Mouse (Mus musculus) ZHBTc4 (cell line): ENCODE results near the gene Pheta1.

Experiments
- DNase-seq: peaks from one replicate; pipeline ENCODE4 v3.0.0-alpha.2; 2011; ENCODE audit warnings: low read depth, low spot score

The Pheta1 gene

DNA sequence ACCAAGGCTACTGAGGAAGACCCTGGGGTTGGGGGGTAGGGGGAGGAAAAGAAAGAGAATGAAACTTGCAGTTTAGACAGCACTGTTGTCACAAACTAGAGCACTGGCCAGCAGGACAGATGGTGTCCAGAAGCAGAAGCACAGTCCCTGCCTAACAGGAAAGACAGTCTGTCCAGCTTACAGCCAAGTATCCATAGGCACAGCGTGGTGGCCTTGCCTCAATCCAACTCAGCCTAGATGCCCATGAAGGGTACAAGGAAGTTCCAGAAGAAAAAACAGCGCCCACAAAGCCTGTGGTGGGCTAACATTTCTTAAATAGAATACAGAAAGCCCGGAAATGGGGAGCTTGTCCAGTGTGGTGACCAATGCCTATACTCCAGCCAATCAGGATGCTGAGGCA lies 23.2 kb upstream of the Pheta1 start:
- DNase-seq = no peak

DNA sequence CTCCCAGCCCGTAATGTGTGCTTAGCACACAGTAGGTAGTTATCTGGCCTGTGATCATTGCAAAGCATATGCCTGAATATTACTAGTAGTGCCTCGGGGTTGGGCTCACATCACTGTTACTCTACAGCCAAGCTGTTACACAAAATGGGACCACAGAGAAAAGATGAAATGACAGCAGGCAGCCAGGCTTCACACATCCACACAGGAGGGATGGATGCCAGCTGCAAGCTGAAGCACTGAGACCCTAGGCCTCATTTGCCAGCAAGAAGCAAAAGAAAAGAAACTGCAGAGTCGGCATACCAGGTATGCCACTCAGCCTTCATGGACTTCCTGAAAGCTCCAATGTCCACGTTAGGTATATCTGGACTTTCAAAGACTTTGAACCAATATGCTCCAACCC lies 20.9 kb upstream of the Pheta1 start:
- DNase-seq = no peak

DNA sequence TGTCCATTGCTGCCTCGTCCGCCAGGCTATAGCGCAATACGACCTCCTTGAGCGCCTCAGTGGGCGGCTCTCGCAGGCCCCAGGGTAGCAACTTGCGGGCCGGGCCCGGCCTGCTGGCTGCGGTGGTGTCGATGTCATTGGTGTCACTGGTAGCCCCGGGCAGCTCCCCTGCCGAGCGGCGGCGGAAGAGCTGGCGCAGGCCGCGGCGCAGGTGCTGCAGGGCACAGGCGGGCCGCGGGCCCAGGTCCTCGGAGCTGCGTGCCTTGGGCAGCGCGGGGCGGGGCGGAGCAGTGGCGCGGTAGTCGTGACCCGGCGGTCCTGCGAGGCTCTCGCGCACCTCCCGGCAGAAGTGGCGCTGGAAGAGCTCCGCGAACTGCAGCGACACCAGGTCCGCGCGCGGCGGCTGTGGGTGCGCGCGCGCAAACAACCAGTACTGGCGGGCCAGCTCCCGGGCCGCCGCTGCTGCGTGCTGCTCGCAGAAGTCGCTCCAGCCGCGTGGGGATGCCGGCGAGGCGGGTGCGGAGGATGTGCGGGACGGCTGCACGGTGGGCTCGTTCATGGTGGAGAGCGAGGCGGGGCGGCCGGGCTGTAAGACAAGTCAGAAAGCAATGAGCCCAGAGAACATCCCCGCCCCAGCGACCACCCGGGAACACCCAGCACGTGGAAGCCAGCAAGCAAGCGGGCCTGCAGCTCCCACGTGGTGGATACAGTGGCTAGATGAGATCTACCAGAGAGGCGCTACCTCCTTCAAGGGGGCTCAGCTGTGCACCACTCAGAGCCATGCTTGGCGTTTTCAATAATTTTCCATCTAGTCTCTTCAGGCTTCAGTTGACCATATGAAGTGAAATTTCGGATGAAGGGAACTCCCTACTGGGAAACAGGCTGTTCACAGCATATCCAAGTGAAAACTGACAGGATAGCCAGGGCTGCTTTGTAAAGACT lies 20.0 kb upstream of the Pheta1 start:
- peak; percentile 80 for DNase-seq

DNA sequence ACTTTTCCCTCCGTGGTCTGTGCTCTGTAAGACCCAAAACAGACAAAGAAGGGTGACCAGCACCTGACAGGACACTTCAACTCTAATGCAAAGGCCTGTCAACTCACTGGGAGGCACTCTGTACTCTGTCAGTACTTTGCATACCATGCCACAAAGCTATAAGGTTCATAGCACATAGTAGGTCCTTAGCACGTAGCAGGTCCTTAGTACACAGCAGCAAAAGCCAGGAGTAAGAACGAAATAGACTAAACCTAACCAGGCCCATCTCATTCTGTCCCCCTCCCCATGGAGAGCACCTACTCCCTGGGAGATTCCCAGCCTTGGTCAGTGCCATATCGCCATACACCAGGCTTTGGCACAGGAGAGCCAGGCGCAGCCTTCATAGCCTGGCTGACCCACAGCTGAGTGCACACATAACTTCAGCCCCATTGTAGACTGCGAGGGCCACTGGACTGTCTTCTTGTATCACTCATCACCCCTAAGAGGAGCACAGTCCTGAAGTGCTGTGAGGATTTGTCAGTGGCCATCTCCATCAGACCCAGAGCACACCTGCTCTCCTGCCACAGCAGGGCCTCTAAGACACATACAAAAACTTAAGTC lies 17.7 kb upstream of the Pheta1 start:
- DNase-seq = no peak

DNA sequence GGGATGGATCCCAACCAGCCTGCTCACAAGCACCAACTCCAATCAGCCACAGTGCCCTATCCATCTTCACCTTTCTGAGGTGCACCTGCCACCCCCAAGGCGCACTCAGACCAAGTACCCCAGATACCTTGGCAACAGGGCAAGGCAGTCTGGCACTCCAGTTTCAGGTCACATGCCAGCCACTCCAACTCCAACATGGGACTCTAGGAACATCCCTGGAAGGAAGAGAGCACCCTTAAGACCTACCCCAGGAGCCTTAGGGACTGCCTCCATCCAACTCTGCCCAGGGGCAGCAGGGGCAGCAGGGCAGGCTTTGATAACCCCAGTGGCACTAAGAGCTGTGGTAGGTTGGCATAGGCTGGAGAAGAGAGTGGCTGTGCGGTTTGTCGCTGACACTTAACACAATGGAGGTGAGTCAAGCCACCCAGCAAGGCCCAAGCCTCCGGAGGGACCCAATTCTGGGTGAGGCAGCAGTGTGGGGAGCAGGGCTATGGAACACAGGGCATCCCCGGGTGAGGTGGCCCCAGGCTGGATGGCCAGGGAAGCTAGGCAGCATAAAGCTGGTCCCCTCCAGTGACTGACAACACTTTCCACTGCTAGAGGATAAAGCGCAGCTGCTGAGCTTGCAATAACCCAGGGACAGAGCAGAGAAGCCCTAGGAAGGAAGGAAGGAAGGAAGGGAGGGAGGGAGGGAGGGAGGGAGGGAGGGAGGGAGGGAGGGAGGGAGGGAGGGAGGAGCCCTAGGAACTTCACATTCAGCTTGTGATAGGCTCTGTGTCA lies 16.2 kb upstream of the Pheta1 start:
- DNase-seq = no peak

DNA sequence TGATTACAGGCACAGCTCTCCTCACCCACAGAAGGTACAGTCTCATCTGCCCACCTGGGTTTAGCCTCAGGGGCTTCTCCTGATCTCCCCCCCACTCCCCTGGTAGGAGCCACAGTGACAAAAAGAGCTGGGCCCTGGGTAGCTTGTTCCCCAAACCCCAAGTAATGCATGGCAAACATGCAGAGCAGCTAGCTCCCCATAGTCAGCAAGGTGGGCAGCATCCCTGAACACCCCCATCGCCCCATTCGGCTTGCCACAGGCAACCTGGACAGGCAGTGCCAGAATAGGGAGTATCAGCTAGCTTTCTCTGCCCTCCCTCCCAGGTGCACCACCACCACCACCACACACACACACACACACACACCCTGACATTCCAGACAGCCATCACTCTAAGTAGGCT lies 15.6 kb upstream of the Pheta1 start:
- DNase-seq = no peak

DNA sequence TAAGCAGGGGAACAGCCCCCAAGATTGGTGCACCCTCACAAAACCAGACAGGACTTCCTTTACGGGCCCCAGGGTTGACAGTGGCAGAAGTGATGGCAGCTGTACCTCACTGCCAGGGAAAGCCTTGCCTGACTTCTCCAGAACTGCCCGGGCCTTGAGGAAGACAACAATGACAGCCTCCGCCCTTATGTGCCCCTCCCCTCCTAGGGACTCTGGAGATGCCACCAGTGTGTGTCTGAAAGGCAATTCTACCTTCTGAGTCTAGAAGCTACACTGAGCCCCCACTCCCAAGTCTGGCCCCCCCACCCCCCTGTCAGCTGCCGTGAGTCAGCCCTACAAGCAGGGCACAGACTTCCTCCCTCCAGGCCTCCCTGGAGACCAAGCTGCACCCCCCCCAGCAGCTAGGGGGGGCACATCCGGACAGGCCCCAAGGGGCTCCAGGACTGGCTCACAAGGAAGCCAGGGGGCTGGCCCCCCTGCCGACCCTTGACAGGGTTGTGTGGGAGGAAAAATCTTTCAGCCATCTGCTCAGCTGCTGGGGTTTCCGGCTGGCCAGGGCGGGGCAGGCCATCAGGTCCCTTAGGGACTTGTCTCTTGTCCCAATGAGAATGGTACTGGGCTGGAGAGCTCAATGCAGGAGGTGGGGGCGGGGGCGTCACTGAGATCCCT lies 15.1 kb upstream of the Pheta1 start:
- no peak for DNase-seq

DNA sequence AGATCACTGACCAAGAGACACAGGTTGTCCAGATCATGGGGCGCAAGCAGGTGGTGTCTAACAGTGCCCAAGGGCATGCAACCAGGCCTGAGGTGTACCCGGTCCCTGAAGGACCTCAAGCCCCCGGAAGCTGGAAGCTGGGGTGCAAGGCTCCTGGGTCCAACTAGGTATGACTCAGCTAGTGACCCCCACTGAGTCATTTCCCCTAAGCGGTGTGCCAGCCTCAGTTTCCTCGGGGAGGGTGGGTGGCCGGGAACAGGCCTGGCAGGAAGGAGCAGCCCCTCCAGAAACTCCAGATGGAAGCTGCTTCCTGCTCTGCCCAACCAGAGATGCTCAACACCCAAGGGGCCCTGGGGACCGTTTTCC lies 14.6 kb upstream of the Pheta1 start:
- no peak for DNase-seq

DNA sequence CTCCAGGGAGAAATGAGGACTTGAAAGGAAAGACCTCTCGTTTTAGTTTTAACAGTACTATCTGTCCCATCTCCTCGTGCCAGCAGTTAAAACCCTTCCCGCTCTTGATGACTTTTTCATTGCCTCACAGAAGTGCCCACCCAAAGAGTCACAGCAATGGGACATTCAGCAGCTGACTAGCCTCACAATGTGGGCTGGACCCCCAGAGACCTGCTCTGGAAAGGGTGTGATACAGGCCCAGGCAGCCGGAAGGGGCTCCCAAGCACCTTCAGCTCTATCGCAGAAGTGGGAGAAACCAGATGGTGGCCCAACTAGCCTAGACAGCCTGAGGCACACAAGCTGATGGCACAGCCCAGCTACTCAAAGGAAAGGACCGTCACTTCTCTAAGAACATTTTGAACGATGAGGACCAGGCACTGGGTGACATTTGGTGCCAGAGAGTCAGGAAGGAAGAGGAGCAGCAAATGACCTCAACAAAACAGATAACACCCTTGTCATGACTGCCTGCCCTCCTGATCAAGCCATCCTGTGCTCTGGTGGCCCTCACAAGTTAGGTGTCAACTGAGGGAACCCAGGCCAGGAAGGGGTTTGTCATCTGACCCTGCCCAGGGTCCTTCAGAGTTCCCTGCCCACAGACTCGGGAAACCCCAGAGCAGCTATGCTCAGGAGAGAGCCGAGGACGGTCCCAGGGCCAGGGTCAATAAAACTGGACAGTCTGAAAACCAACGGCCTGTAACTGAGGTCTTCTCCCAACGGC lies 13.6 kb upstream of the Pheta1 start:
- DNase-seq = no peak

DNA sequence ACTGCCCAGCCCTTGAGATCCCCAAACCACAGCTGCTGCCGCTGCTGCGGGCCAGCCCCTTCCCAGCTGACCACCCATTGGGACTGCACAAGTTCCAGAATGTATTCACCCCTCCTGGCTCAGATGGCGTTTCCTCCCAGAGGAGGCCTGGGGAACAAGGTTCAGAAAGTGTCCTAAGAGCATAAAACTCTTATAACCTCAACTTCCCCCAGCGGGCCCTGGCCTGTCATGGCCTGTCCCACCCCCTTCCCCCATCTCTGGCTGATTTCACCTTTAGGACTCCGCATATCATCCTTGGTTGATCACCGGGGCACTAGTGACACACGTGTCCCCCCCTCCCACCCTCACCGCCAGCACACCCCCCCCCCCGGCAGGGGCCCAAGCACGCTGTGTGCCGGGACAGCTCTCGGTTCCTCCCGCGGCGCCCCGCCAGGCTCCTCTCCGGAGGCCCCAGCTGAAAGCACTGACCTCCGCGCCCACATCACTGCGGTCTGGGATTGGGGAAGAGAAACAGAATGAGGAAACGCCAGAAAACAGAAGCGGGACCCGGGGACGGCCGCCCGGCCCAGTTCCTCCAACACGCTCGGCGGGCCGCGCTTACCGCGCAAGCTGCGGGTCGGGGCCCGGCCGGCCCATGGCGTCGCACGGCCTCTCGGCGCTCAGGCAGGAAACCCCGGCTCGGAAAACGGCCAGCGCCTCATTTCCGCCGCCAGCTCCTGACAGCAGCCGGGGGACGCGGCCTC lies 12.7 kb upstream of the Pheta1 start:
- DNase-seq = no peak

DNA sequence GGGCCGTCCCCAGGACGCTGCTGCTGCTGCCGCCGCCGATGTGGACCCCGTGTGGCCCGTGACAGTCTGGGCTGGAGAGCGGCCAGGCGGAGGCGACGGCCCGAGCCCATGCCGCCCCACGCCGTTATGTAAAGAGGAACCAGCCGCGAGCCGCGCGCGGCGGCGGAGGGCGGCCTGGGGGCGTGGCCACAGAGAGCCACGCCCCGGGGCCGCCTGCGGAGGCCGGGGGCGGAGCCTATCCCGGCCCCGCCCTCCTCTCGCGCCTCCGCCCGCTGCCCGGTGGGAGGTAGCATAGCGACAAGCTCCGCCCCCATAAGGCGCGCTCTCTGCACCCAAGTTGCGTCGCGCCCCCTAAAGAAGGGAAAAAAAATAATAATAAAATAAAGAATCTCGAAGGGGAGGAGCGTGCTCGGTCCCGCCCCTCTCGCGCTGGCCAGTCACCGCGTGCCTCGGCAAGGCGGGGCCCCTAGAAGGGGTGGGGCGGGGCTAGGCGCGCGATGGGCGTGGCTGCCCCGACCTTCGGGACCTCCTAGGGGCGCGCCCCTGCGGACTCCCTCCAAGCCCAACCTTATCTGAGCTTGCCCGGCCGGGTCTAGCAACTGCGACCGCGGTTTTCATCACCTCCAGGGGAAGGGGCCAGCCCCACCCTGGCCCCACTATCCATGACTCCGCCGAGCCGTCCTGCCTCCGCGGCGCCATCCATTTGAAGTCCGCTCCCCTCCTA lies 11.9 kb upstream of the Pheta1 start:
- DNase-seq = peak; percentile 98

DNA sequence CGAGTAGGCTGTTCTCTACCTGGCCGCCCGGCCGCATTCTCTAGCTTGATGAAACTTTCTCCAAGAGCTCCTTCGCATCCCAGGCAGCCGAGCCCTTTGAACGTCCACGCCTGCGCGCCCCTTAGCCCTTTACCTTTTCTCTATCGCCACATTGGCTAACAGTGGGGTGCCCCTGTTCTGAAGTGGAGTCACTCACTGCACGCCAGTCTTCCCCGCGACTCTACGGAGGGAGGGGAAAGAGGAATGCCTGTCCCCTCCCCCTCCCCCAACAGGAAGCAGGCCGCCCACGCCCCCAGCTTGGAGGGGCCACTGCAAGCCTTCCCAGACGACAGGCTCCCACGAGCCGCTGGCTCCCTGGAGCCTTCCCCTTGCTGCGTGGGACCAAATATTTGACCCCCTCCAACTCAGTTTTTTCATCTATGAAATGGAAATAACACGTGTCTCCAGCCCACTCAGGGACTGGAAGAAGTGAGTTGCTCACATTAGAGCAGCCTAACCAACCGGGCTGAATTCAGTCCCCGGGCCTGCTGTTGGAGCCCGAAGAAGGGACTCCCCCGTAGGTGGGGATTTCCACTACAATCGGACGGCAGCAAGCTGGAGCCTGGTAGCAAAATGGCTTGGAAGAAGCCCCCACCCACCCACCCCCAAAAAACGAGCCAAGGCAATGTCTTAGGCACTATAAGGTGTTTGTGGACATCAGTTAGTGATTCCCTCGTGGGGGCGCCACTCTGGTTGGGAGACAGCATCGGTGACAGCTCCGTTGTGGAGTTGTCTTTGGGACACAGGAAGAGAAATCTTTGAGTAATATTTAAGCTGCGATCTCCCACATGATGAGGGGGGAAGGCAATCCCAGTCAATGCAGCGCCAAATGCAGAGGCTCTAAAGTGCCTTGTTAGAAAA lies 11.1 kb upstream of the Pheta1 start, which contains the start of gene Sh2b3:
TSS of gene Sh2b3 (minus strand) at position 206 of the 900 bp plus-strand sequence.
- peak; percentile 89 for DNase-seq

DNA sequence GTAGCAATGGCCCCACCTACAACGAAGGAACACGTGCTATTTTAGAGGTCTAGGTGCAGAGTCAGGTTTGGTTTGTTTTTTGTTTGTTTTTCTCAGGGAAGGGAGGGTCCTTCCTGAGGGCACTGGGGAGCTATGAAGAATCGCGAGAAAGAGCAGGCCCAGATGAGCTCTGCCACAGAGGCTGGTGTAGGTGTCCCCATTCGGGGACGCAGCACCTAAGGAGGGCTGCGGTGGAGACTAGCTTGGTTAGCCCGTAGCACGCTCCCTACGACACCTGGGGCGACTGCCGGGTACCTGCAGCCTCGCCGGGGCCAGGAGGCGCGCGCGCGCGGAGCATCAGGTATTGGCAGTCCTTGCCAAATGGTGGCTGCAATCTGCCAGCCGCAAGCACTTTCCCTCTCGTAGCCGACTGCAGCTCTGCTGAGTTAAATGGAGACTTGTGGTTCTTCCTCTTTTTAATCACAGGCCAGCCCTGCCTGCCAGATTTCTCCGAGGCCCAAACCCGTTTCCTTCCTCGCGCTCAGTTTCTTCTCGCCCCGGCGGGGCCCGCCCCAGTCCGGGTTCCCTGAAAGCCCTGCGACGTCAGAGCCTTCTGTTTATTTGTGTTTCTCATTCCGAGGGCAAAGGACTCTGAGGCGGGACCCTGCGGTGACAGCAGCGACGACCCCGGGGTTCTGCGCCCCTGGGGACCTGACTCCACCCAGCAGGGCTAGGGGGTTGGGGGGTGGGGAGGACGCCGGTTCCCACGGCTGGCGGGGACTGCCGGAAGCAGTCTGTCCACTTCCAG lies 10.2 kb upstream of the Pheta1 start:
- DNase-seq = peak; percentile 63

DNA sequence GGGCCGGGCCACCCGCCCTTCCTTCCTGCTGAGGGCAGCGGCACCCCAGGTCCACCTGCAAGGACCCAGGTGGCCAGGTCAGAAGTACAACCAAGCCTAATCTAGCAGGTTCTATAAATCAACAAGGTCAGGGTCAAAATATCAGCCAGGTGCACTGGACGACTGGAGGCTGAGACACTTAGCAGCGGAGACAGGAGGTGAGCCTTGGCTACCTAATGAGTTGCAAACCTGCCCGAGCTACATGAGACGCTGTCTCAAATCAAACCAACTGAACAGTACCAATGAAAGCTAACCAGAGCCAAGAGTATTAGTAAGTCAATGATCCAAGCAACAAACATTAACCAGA lies 9.7 kb upstream of the Pheta1 start:
- DNase-seq = no peak

DNA sequence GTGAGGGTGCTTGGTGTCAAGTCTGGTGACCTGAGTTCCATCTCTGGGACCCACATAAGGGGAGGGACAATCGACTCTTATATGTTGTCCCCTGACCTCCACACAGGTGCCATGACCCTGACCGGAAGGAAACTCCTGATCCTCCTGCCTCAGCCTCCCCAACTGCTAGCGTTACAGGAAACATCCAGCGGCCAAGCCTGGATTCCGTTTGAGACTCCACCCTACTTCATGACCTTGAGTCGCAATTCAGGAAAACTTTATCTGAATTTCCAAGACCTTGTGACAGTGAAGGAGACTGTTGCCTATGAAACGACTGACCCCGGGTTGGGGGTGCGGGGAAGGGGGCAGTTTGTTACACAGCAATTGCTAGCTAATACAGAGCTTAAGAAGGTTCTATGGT lies 7.3 kb upstream of the Pheta1 start:
- peak; percentile 68 for DNase-seq

DNA sequence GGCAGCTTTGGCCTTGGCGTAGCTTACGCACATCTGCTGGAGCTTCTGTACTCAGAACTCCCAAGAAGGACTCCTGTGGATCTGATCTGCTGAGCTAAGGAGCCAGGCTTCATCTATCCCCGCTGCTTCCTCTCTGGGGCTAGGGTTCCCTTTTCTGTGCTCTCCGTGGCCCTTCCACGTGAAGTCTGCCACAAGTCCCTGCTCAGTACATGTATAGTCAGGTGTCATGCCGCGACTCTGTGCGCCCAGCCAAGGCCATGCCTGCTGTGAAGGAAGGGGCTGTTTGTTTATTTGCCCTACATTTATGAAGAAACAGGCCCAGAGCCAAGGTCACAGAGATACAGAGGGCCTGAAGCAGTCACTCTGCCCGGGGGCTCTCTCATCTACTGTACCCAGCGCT lies 6.8 kb upstream of the Pheta1 start:
- peak; percentile 59 for DNase-seq

DNA sequence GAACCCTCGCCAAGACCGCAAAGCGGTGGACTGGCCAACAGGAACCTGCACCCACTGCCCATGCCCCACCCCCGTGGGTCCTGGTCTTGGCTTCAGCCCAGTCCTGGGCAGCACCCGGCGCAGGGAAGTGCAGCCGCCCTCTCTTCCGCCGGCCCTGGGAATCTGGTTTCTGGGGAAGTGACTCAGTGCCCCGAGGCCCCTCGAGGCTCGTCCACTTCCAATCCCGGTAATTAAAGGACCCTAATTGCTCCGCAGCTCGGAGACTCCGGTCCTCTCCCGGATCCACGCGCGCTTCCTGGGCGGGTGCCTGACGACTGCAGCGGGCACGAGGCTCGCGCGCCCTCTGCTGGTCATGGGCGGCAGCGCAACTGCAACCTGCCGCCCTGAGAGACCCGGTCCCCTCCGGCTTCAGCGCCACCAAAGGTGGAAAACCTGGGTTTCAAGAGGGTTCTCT lies 6.1 kb upstream of the Pheta1 start:
- peak; percentile 85 for DNase-seq
